Mouse (Mus musculus) heart, postnatal 10 days (tissue): ENCODE measurements at regions not wholly inside any gene's neighbourhood (a gene's known extent, or its start where the extent isn't known, plus 50 kb on each side); places are given as distances from the start of the nearest gene placed in this dataset.
"Not testable (repeated sequence)": the region's sequence is repeated elsewhere in the genome, so short reads cannot be mapped to it uniquely, and the experiment has no call there.

Experiments used
- DNase-seq, 2 experiments: peaks; one replicate each; pipeline ENCODE4 v3.0.0; 2021
- intact Hi-C: fragments of 180-260 bp; cut with DNase I; formaldehyde crosslinking; loops from one replicate; pipeline ENCODE4 v1.15.1; 2025

- intact Hi-C loops, result loop anchor here (5.0 kb wide), 1 partner anchor 33 kb away; no protein-coding TSS in a partner anchor
- DNase-seq, result no peak
Observed at GRCm38 (mm10) chr3:84390769-84391168, 84.1 kb upstream of the Trim2 start.

- no peak for DNase-seq
- intact Hi-C loops, result no loop called here
Observed at GRCm38 (mm10) chr3:84388486-84388885, 81.8 kb upstream of the Trim2 start.

- intact Hi-C loops, result no loop called here
- DNase-seq, result no peak
Observed at GRCm38 (mm10) chr3:84385656-84386055, 79.0 kb upstream of the Trim2 start.

GRCm38 (mm10) chr3:84383559-84383958 is 76.9 kb upstream of the Trim2 start:
- DNase-seq, result no peak
- intact Hi-C loops, result no loop called here

- DNase-seq, intact Hi-C loops: not testable (repeated sequence)
Observed at GRCm38 (mm10) chr3:84383038-84383437, 76.4 kb upstream of the Trim2 start.

GRCm38 (mm10) chr3:84382006-84382405 is 75.3 kb upstream of the Trim2 start:
- DNase-seq, result peak; percentile 21 to 28
- intact Hi-C loops, result no loop called here

GRCm38 (mm10) chr3:84378987-84379556 is 72.4 kb upstream of the Trim2 start:
- intact Hi-C loops, result no loop called here
- no peak for DNase-seq

GRCm38 (mm10) chr3:84376510-84376909 is 69.8 kb upstream of the Trim2 start:
- peak in 1 of 2 experiments; percentile 19 for DNase-seq
- intact Hi-C loops, result no loop called here

- intact Hi-C loops, result no loop called here
- peak; percentile 9 to 31 for DNase-seq
Observed at GRCm38 (mm10) chr3:84375832-84376231, 69.2 kb upstream of the Trim2 start.

- intact Hi-C loops, result loop anchor here (5.0 kb wide), 1 partner anchor 1185 kb away; no protein-coding TSS in a partner anchor
- no peak for DNase-seq
Observed at GRCm38 (mm10) chr3:84371842-84372241, 65.2 kb upstream of the Trim2 start.

GRCm38 (mm10) chr3:84367145-84367740 is 60.6 kb upstream of the Trim2 start:
- intact Hi-C loops, result no loop called here
- no peak for DNase-seq

- intact Hi-C loops, result loop anchor here (5.0 kb wide), 1 partner anchor 34 kb away; no protein-coding TSS in a partner anchor
- no peak for DNase-seq
Observed at GRCm38 (mm10) chr3:84358672-84359071, 52.0 kb upstream of the Trim2 start.

- DNase-seq, result no peak
- intact Hi-C loops, result loop anchor here (5.0 kb wide), 1 partner anchor 36 kb away; no protein-coding TSS in a partner anchor
Observed at GRCm38 (mm10) chr3:84356690-84357014, 50.0 kb upstream of the Trim2 start.
